Mouse (Mus musculus) bone marrow, adult 2 months (tissue): Measurements from ENCODE around the gene Rabgap1l.

Source experiments
- CTCF ChIP-seq: fragments of 200-500 bp; IDR thresholded peaks from 2 replicates; pipeline ENCODE4 v1.5.1; 2011; ENCODE audit warnings: low read length, control low read depth; ENCODE audit not compliant: control insufficient read depth, insufficient read depth
- POLR2A ChIP-seq: fragments of 200-500 bp; IDR thresholded peaks from 2 replicates; pipeline ENCODE4 v1.6.1; 2011; ENCODE audit warnings: low read depth, mild to moderate bottlenecking, control low read depth, low read length, borderline replicate concordance; ENCODE audit not compliant: control insufficient read depth

GRCm38 (mm10) chr1:160194529-160195336 lies 598.3 kb downstream of the Rabgap1l start, which contains the start of gene Mrps14:
- TF ChIP-seq POLR2A (peak; percentile 90; the same call in 1 of the 2 replicates), CTCF (peak; percentile 97)
